Mouse (Mus musculus) liver, adult 2 months (tissue): Measurements from ENCODE around the gene Pcnx2. TPM values are rescaled to one million over a fixed set of nuclear protein-coding genes. Genes with fewer than 3 reads are reported as not detected.

ENCODE experiments used
- DNase-seq: peaks from one replicate; pipeline ENCODE4 v3.0.0-alpha.2; 2011; ENCODE audit warnings: low read depth, low spot score; ENCODE audit errors: extremely low read depth
- H3K27ac ChIP-seq: fragments of 200-500 bp; replicated peaks from 2 replicates; pipeline ENCODE4 v1.5.1; 2012; ENCODE audit warnings: low read depth, mild to moderate bottlenecking, control low read depth, inconsistent platforms, low read length; ENCODE audit not compliant: insufficient read depth
- H3K27me3 ChIP-seq: fragments of 200-500 bp; 2 replicates; pipeline ENCODE4 v1.6.1; 2012; ENCODE audit warnings: mild to moderate bottlenecking, moderate library complexity, low read length, inconsistent platforms; ENCODE audit not compliant: control insufficient read depth, insufficient read depth
- H3K36me3 ChIP-seq: fragments of 200-500 bp; 2 replicates; pipeline ENCODE4 v1.6.1; 2012; ENCODE audit warnings: low read length, inconsistent platforms; ENCODE audit not compliant: control insufficient read depth, insufficient read depth
- H3K4me1 ChIP-seq: fragments of 200-500 bp; 2 replicates; pipeline ENCODE4 v1.6.1; 2011; ENCODE audit warnings: low read length; ENCODE audit not compliant: control insufficient read depth, insufficient read depth
- H3K4me3 ChIP-seq: fragments of 200-500 bp; 2 replicates; pipeline ENCODE4 v1.5.1; 2011; ENCODE audit warnings: low read depth, mild to moderate bottlenecking, control low read depth, low read length, moderate library complexity; ENCODE audit not compliant: insufficient read depth
- H3K79me2 ChIP-seq: fragments of 200-500 bp; 2 replicates; pipeline ENCODE4 v1.6.1; 2012; ENCODE audit warnings: inconsistent platforms, mild to moderate bottlenecking, low read length, moderate library complexity; ENCODE audit not compliant: control insufficient read depth, insufficient read depth
- H3K9ac ChIP-seq: fragments of 200-500 bp; 2 replicates; pipeline ENCODE4 v1.6.1; 2012; ENCODE audit warnings: low read depth, mild to moderate bottlenecking, control low read depth, inconsistent platforms, low read length
- CTCF ChIP-seq: fragments of 200-500 bp; IDR thresholded peaks from 2 replicates; pipeline ENCODE4 v1.5.1; 2011; ENCODE audit warnings: low read depth, low read length, control low read depth
- POLR2A ChIP-seq: fragments of 200-500 bp; IDR thresholded peaks from 2 replicates; pipeline ENCODE4 v1.6.1; 2011; ENCODE audit warnings: low read length, control low read depth; ENCODE audit not compliant: insufficient read depth; ENCODE audit errors: extremely low read depth
- WGBS: fragments of 180-500 bp; shearing (Covaris S2); methylation state at CpG from one replicate; pipeline ENCODE4 v1.1.7; 2018; 5-methylcytosine and 5-hydroxymethylcytosine counted together
- polyA plus RNA-seq: library from polyadenylated mRNA; depleted of rRNA; stranded (reverse); fragments of >200 nt; gene quantifications from 2 replicates; pipeline ENCODE4 v1.2.3, GENCODE M21; 2012
- total RNA-seq: library from RNA; depleted of rRNA; stranded (reverse); fragments of >200 nt; gene quantifications from 2 replicates; pipeline ENCODE4 v1.2.3, GENCODE M21; 2014

The Pcnx2 gene
- total and polyA plus RNA-seq, 2 experiments = 0.05 TPM; not detected in 1

- Histone ChIP-seq H3K27ac (no peak overlapping the region), H3K4me3 (no peak overlapping the region), H3K9ac (no peak overlapping the region), H3K79me2 (no peaks in the 10 kb centered on the region), H3K4me1 (no peaks in the 10 kb centered on the region), H3K27me3 (no peaks in the 10 kb centered on the region), H3K36me3 (no peaks in the 10 kb centered on the region)
- DNase-seq = no peak
- TF ChIP-seq POLR2A (no peak), CTCF (no peak)
- WGBS = 78% methylated on average over 8 of the region's 8 CpGs
Observed at GRCm38 (mm10) chr8:125750846-125751245, 147.3 kb downstream of the Pcnx2 start.

GRCm38 (mm10) chr8:125747390-125747789, 150.7 kb downstream of the Pcnx2 start:
- Histone ChIP-seq H3K79me2 (no peaks in the 10 kb centered on the region), H3K27ac (no peak overlapping the region), H3K4me1 (no peaks in the 10 kb centered on the region), H3K9ac (no peak overlapping the region), H3K27me3 (no peaks in the 10 kb centered on the region), H3K4me3 (no peak overlapping the region), H3K36me3 (no peaks in the 10 kb centered on the region)
- DNase-seq = no peak
- TF ChIP-seq CTCF (no peak), POLR2A (no peak)
- 89% methylated on average over 8 of the region's 8 CpGs for WGBS

DNA sequence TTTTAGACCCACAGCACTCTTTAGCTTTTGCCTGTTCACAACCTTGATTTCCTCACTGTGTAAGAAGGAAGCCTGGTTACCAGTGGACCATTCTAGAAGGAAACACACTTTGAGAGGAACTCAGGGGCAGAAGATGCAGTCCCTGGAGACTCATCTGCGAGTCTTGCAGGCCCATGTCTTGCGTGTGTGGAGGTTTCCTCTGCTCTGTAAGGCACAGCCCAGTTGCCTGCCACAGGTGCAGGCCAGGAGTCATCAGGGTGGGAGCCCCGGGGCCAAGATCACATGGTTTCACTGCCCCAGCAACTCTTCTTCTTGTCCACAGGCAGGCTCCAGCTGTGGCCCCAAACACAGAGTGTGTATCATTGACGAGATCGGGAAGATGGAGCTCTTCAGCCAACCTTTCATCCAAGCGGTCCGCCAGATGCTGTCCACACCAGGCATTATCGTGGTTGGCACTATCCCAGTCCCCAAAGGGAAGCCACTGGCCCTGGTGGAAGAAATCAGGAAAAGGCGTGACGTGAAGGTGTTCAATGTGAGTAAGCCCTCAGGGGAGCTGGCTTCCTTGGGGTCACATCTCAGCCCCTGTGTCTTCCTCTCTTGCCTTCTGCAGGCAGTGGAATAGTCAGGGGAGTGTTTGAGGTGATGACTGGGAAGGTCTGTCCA, 153.1 kb downstream of the Pcnx2 start:
- H3K4me3 ChIP-seq = no peak overlapping the region
- no peaks in the 10 kb centered on the region for H3K27me3 ChIP-seq
- TF ChIP-seq POLR2A = no peak
- TF ChIP-seq CTCF = no peak
- H3K9ac ChIP-seq = no peak overlapping the region
- H3K79me2 ChIP-seq = no peaks in the 10 kb centered on the region
- H3K36me3 ChIP-seq = no peaks in the 10 kb centered on the region
- H3K27ac ChIP-seq = no peak overlapping the region
- H3K4me1 ChIP-seq = 0 out of 2 replicates have a peak, but pooled peaks cover 3% of the 10 kb centered on the region
- WGBS = 93% methylated on average over 10 of the region's 10 CpGs
- DNase-seq = no peak

- H3K27me3 ChIP-seq = no peaks in the 10 kb centered on the region
- no peak overlapping the region for H3K27ac ChIP-seq
- no peak overlapping the region for H3K4me3 ChIP-seq
- H3K79me2 ChIP-seq = no peaks in the 10 kb centered on the region
- TF ChIP-seq POLR2A (no peak), CTCF (no peak)
- 53% methylated on average over 8 of the region's 8 CpGs for WGBS
- peaks cover 2% of the 10 kb centered on the region; the same call in 1 of the 2 replicates for H3K36me3 ChIP-seq
- 0 out of 2 replicates have a peak, but pooled peaks cover 3% of the 10 kb centered on the region for H3K4me1 ChIP-seq
- peak; percentile 33 for DNase-seq
- H3K9ac ChIP-seq = no peak overlapping the region
Observed at GRCm38 (mm10) chr8:125742406-125742805, 155.7 kb downstream of the Pcnx2 start.

- no peak overlapping the region for H3K4me3 ChIP-seq
- 0 out of 2 replicates have a peak, but pooled peaks cover 3% of the 10 kb centered on the region for H3K4me1 ChIP-seq
- no peaks in the 10 kb centered on the region for H3K79me2 ChIP-seq
- H3K36me3 ChIP-seq = peaks cover 2% of the 10 kb centered on the region; the same call in 1 of the 2 replicates
- no peak overlapping the region for H3K9ac ChIP-seq
- TF ChIP-seq POLR2A (no peak), CTCF (no peak)
- peak; percentile 5 for DNase-seq
- no peak overlapping the region for H3K27ac ChIP-seq
- no peaks in the 10 kb centered on the region for H3K27me3 ChIP-seq
- WGBS = 34% methylated on average over 2 of the region's 2 CpGs
Observed at GRCm38 (mm10) chr8:125741855-125742254, 156.3 kb downstream of the Pcnx2 start.

DNA sequence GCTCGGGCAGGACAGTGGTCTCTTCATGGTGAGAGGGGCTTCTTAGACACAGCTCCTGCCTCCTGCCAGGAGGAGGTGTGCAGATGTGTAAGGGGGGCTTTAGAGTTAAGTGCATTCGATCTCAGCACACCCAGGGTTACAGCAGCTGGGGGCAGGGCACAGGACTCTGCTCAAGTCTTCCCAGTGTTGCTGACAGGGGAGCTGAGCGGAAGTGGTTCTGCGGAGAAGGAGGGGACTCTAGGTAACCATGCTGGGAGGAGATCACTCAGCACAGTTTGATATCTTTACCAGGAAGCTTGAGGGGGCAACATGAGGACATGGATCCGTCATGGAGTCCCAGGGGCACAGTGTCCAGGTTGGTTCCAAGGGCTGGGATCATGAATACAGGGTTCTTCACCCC, 156.7 kb downstream of the Pcnx2 start:
- DNase-seq = no peak
- no peak overlapping the region for H3K4me3 ChIP-seq
- H3K36me3 ChIP-seq = peaks cover 2% of the 10 kb centered on the region; the same call in 1 of the 2 replicates
- H3K27ac ChIP-seq = no peak overlapping the region
- WGBS = 88% methylated on average over 5 of the region's 5 CpGs
- TF ChIP-seq CTCF (no peak), POLR2A (no peak)
- no peak overlapping the region for H3K9ac ChIP-seq
- no peaks in the 10 kb centered on the region for H3K79me2 ChIP-seq
- no peaks in the 10 kb centered on the region for H3K27me3 ChIP-seq
- 0 out of 2 replicates have a peak, but pooled peaks cover 3% of the 10 kb centered on the region for H3K4me1 ChIP-seq
